In genomic region chr2:178101957-178102356, GRCm38 (mm10) we compare ENCODE assay signal across 9 mouse cellular contexts. TPM values are rescaled to one million over a fixed set of nuclear protein-coding genes. Genes with fewer than 3 reads are reported as not detected.
DNase-seq lines count a peak whose midpoint lies in the region; ATAC-seq and TF ChIP-seq lines count a peak whose summit lies in the region.
"Had no signal": no experiment of that assay in that cellular context is flagged by ENCODE, and none has a peak within 500 bp of the region (broad histone marks: within the 10 kb centered on the region; RNA-seq: fewer than 3 reads in every experiment).

No protein-coding gene starts in this region.

- no peak overlapping the region for H3K4me3 ChIP-seq in intestine, embryonic 15.5 days (replicated peaks)
- H3K4me3 ChIP-seq in midbrain, embryonic 10.5 days = no peak overlapping the region
- no peak overlapping the region for H3K4me3 ChIP-seq in stomach, postnatal 0 days (ENCODE audit: low read depth, low read length)
- H3K4me3 ChIP-seq: liver, embryonic 13.5 days had no signal

- peak; percentile 30 for DNase-seq in gastrocnemius, postnatal 10 days
- DNase-seq in gastrocnemius, postnatal 36 days = no peak
- DNase-seq in cerebellum, adult 18-20 months = peak; percentile 86 to 87
- DNase-seq in forelimb bud, embryonic 11.5 days (ENCODE audit: low read depth, low spot score) = peak; percentile 61
- DNase-seq in left cerebral cortex, postnatal 10 days (ENCODE audit: extremely low spot score in 1 of 2, low spot score in 2 of 2) = peak; percentile 36 to 62
- peak; percentile 62 for DNase-seq in midbrain, embryonic 10.5 days (ENCODE audit: low spot score)
- DNase-seq in stomach, postnatal 0 days (ENCODE audit: low spot score) = peak; percentile 59
- DNase-seq: liver, embryonic 13.5 days had no signal

- no peaks in the 10 kb centered on the region for H3K9me3 ChIP-seq in intestine, embryonic 15.5 days
- H3K9me3 ChIP-seq in midbrain, embryonic 10.5 days (replicated peaks) = no peaks in the 10 kb centered on the region
- no peaks in the 10 kb centered on the region for H3K9me3 ChIP-seq in stomach, postnatal 0 days (ENCODE audit: control insufficient read depth, low read length)
- H3K9me3 ChIP-seq: liver, embryonic 13.5 days had no signal

- no peak for TF ChIP-seq EP300 in stomach, postnatal 0 days (optimal IDR thresholded peaks at IDR 0.05)

- no peaks in the 10 kb centered on the region for H3K27me3 ChIP-seq in intestine, embryonic 15.5 days (replicated peaks)
- no peaks in the 10 kb centered on the region for H3K27me3 ChIP-seq in midbrain, embryonic 10.5 days (ENCODE audit: low read depth, poor library complexity, severe bottlenecking)
- H3K27me3 ChIP-seq in stomach, postnatal 0 days (ENCODE audit: control insufficient read depth, insufficient read depth, low read length) = no peaks in the 10 kb centered on the region
- H3K27me3 ChIP-seq: liver, embryonic 13.5 days had no signal

- WGBS in intestine, embryonic 15.5 days = 14% methylated on average over 7 of the region's 7 CpGs
- WGBS in midbrain, embryonic 10.5 days = 19% methylated on average over 7 of the region's 7 CpGs
- 12% methylated on average over 7 of the region's 7 CpGs for WGBS in stomach, postnatal 0 days

- no peak overlapping the region for H3K9ac ChIP-seq in intestine, embryonic 15.5 days
- no peak overlapping the region for H3K9ac ChIP-seq in stomach, postnatal 0 days (ENCODE audit: low read length)
- H3K9ac ChIP-seq: liver, embryonic 13.5 days had no signal

- H3K4me1 ChIP-seq in intestine, embryonic 15.5 days (replicated peaks) = no peaks in the 10 kb centered on the region
- H3K4me1 ChIP-seq in midbrain, embryonic 10.5 days = no peaks in the 10 kb centered on the region
- H3K4me1 ChIP-seq in stomach, postnatal 0 days (replicated peaks; ENCODE audit: control insufficient read depth, insufficient read depth) = no peaks in the 10 kb centered on the region
- H3K4me1 ChIP-seq: liver, embryonic 13.5 days had no signal

- no peak overlapping the region for H3K27ac ChIP-seq in intestine, embryonic 15.5 days
- H3K27ac ChIP-seq in midbrain, embryonic 10.5 days (replicated peaks) = no peak overlapping the region
- no peak overlapping the region for H3K27ac ChIP-seq in stomach, postnatal 0 days (replicated peaks)
- H3K27ac ChIP-seq: liver, embryonic 13.5 days had no signal

- peak; percentile 81 for TF ChIP-seq CTCF in stomach, postnatal 0 days (IDR thresholded peaks at IDR 0.05; ENCODE audit: low read depth)

- intact Hi-C loops in gastrocnemius, postnatal 36 days (cut with DNase I) = no loop called here
- intact Hi-C loops in left cerebral cortex, postnatal 10 days (cut with DNase I) = no loop called here

- H3K4me2 ChIP-seq in intestine, embryonic 15.5 days (replicated peaks) = no peak overlapping the region
- H3K4me2 ChIP-seq in stomach, postnatal 0 days (replicated peaks; ENCODE audit: low read depth) = no peak overlapping the region
- H3K4me2 ChIP-seq: liver, embryonic 13.5 days had no signal

- H3K36me3 ChIP-seq in intestine, embryonic 15.5 days = no peaks in the 10 kb centered on the region
- H3K36me3 ChIP-seq in midbrain, embryonic 10.5 days = no peaks in the 10 kb centered on the region
- H3K36me3 ChIP-seq in stomach, postnatal 0 days (ENCODE audit: control insufficient read depth, insufficient read depth, low read length) = no peaks in the 10 kb centered on the region
- H3K36me3 ChIP-seq: liver, embryonic 13.5 days had no signal

- ATAC-seq in intestine, embryonic 15.5 days = peak; percentile 68; the same call in 1 of the 2 replicates
- peak; percentile 66; the same call in 1 of the 2 replicates for ATAC-seq in stomach, postnatal 0 days (ENCODE audit: low FRiP score, low TSS enrichment)

RNA-seq across cellular contexts. Expression of gene Phactr3, which starts 16.8 kb away (rescaled TPM):
- total RNA-seq in gastrocnemius, postnatal 10 days (2021) = under 1 TPM; 0.23 to 0.38 TPM
- total RNA-seq in gastrocnemius, postnatal 36 days (2021) = not detected
- polyA plus RNA-seq in intestine, embryonic 15.5 days (2015; fragmentation: Nextera tagmentation; extraction: Ambion mirVana) = 2.0 and 3.4 TPM in 2 replicates
- total RNA-seq in left cerebral cortex, postnatal 10 days (2021) = 100 to 1,000 TPM; 139 to 146 TPM
- 5.8 and 6.7 TPM in 2 replicates for polyA plus RNA-seq in midbrain, embryonic 10.5 days (2016; fragmentation: Nextera tagmentation; extraction: Ambion mirVana)
- polyA plus RNA-seq in stomach, postnatal 0 days (2015; fragmentation: Nextera tagmentation; extraction: Ambion mirVana) = 1.7 and 2.8 TPM in 2 replicates

RNA-seq across cellular contexts. Expression of gene Zfp931, which starts 23.7 kb away (rescaled TPM):
- total RNA-seq in gastrocnemius, postnatal 10 days (2021) = 1 to 10 TPM; 7.1 to 7.7 TPM
- total RNA-seq in gastrocnemius, postnatal 36 days (2021) = 1 to 10 TPM; 9.0 to 9.9 TPM
- 17.7 and 18.7 TPM in 2 replicates for polyA plus RNA-seq in intestine, embryonic 15.5 days (2015; fragmentation: Nextera tagmentation; extraction: Ambion mirVana)
- 10 to 100 TPM; 14.0 to 17.1 TPM for total RNA-seq in left cerebral cortex, postnatal 10 days (2021)
- polyA plus RNA-seq in midbrain, embryonic 10.5 days (2016; fragmentation: Nextera tagmentation; extraction: Ambion mirVana) = 17.6 and 18.0 TPM in 2 replicates
- polyA plus RNA-seq in stomach, postnatal 0 days (2015; fragmentation: Nextera tagmentation; extraction: Ambion mirVana) = 9.3 and 9.6 TPM in 2 replicates

Comparison
In these comparisons a context has a peak if more than half of its experiments do, and no peak if none do; other contexts are left out.
1. DNase-seq: peak in gastrocnemius, postnatal 10 days (single experiment), cerebellum, adult 18-20 months (2 of 2), forelimb bud, embryonic 11.5 days (single experiment), left cerebral cortex, postnatal 10 days (2 of 2), midbrain, embryonic 10.5 days (single experiment) and stomach, postnatal 0 days (single experiment); none in gastrocnemius, postnatal 36 days (0 of 2).
2. RNA of gene Phactr3, which starts 16.8 kb away (total RNA-seq): 139 to 146 TPM in left cerebral cortex, postnatal 10 days; 0.23 to 0.38 TPM in gastrocnemius, postnatal 10 days and not detected in gastrocnemius, postnatal 36 days; every median in the first group is over 100 times any median in the second.